Mouse (Mus musculus) midbrain, embryonic 11.5 days (tissue): Measurements from ENCODE around the gene Hoxb5. TPM values are rescaled to one million over a fixed set of nuclear protein-coding genes. Genes with fewer than 3 reads are reported as not detected.

Source experiments
- ATAC-seq: fragments of 200-750 bp; cut with Nextera tagmentation; 2 replicates; pipeline ENCODE4 v1.8.0; 2017; ENCODE audit warnings: moderate TSS enrichment, moderate library complexity; ENCODE audit not compliant: low FRiP score
- DNase-seq: peaks from one replicate; pipeline ENCODE4 v3.0.0; 2015; ENCODE audit warnings: low spot score; ENCODE audit errors: missing footprints
- H3K27ac ChIP-seq: fragments of 300-500 bp; sonication (generic); 2 replicates; pipeline ENCODE4 v1.5.1; 2014; ENCODE audit warnings: low read depth, low read length
- H3K27me3 ChIP-seq: fragments of 300-500 bp; sonication (generic); 2 replicates; pipeline ENCODE4 v1.6.1; 2014; ENCODE audit warnings: mild to moderate bottlenecking, low read length, moderate library complexity, mixed read lengths; ENCODE audit not compliant: control insufficient read depth, insufficient read depth
- H3K36me3 ChIP-seq: fragments of 300-500 bp; sonication (generic); 2 replicates; pipeline ENCODE4 v1.6.1; 2014; ENCODE audit warnings: mild to moderate bottlenecking, low read length, moderate library complexity, mixed read lengths; ENCODE audit not compliant: control insufficient read depth, insufficient read depth
- H3K4me1 ChIP-seq: fragments of 300-500 bp; sonication (generic); 2 replicates; pipeline ENCODE4 v1.6.1; 2014; ENCODE audit warnings: low read length; ENCODE audit not compliant: control insufficient read depth, insufficient read depth
- H3K4me2 ChIP-seq: fragments of 300-500 bp; sonication (generic); 2 replicates; pipeline ENCODE4 v1.6.1; 2014; ENCODE audit warnings: mild to moderate bottlenecking, moderate library complexity
- H3K4me3 ChIP-seq: fragments of 300-500 bp; sonication (generic); 2 replicates; pipeline ENCODE4 v1.5.1; 2014; ENCODE audit warnings: low read depth, low read length
- H3K9ac ChIP-seq: fragments of 300-500 bp; sonication (generic); 2 replicates; pipeline ENCODE4 v1.6.1; 2014; ENCODE audit warnings: low read length
- H3K9me3 ChIP-seq: fragments of 300-500 bp; sonication (generic); 2 replicates; pipeline ENCODE4 v1.6.1; 2016; ENCODE audit warnings: low read length; ENCODE audit not compliant: control insufficient read depth
- WGBS: fragments of 180-500 bp; shearing (Covaris S2); extraction: QIAGEN DNeasy Blood & Tissue Kit; methylation state at CpG from one replicate; pipeline ENCODE4 v1.1.7; 2014; 5-methylcytosine and 5-hydroxymethylcytosine counted together
- polyA plus RNA-seq: library from polyadenylated mRNA; unstranded; fragments of >200 nt; fragmentation: Nextera tagmentation; extraction: Ambion mirVana; gene quantifications from 2 replicates; pipeline ENCODE4 v1.2.1, GENCODE M21; 2014

Hoxb5 gene
- polyA plus RNA-seq, 1 experiment from 2014 or later, result not detected

DNA sequence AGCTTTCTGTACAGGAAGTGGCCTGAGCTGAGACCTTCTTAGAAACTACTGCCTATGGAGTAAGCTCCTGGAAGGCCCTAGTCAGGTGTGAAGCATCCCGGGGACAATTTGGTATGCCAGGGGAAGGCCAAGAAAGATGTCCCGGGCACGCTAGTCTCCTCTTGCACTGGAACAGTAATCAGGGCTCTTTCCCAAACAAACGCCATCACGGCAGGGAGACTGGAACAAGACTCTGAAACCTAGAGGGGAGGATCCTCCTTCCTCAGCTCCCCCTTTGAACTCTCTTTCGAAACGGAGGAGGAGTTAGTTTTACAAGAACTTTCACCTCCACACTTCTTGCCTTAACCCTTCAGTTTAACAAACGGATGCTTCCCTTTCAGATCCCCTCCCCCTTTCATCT lies 29.0 kb downstream of the Hoxb5 start:
- Histone ChIP-seq H3K4me3 (no peak overlapping the region), H3K4me1 (no peaks in the 10 kb centered on the region), H3K36me3 (no peaks in the 10 kb centered on the region), H3K9ac (no peak overlapping the region), H3K9me3 (no peaks in the 10 kb centered on the region), H3K27me3 (peaks cover 100% of the 10 kb centered on the region), H3K27ac (no peak overlapping the region), H3K4me2 (no peak overlapping the region)
- DNase-seq, result no peak
- no peak for ATAC-seq
- under 1% methylated on average over 8 of the region's 8 CpGs for WGBS

DNA sequence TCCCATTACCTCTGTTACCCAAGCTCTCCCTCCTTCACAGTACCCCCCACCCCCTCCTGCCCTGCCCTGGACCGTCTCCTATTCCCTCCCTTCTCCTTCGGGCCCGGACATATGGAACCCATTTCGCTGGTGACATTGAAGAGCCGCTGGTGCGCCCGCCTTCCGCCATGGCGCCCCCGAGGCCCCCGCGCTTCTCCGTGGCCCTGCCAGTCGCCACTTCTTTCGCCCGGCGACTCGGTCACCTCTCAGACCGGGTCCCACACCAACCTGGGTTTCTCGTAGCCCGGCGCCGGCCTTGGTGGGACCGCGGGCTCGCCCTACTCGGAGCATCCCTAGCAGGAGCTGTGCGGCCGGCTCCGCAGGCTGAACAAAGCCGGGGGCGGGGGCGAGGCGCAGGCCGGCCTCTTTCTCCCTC lies 29.5 kb downstream of the Hoxb5 start:
- Histone ChIP-seq H3K27ac (no peak overlapping the region), H3K9ac (no peak overlapping the region), H3K4me1 (no peaks in the 10 kb centered on the region)

DNA sequence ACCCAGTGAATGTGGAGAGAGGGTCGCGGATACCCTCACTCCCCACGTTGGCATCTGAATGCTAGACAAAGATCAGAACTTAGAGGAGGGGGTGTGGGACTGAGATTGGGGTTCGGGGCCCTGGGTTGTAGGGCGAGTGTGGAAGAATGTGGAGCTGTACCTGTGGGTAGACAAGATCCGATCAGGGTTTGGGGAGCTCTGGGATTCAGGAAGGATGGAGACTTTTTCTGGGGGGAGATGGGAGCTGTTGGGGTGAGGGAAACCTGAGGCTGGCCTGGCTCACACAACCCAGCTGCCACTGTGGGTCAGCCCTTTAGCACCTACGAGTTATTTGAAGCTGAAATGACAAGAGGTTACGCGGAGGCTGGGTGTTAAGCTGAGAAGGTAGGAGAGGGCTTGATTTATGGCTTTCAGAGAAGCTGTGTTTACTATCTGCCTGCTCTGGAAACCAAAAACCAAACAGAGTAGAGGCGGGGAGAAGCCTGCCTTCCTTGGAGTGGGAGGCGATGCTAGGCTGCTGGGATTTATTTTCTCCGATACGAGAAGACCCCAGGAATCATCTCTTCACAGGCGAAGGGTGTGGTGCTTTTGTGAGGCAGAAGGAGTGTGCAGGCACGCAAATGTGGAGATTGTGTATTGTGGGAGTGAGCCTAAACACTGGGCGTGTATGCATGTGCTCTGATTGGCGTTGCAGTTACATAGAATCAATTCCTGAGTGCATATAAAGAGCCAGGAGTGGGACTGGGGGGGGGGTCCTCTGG lies 30.3 kb downstream of the Hoxb5 start:
- Histone ChIP-seq H3K9ac (no peak overlapping the region), H3K9me3 (no peaks in the 10 kb centered on the region), H3K27ac (no peak overlapping the region), H3K36me3 (no peaks in the 10 kb centered on the region), H3K27me3 (peaks cover 100% of the 10 kb centered on the region), H3K4me2 (no peak overlapping the region), H3K4me3 (no peak overlapping the region), H3K4me1 (no peaks in the 10 kb centered on the region)
- 2% methylated on average over 17 of the region's 17 CpGs for WGBS
- ATAC-seq (no peak), DNase-seq (no peak)

More for the DNA sequence above, 29.5 kb downstream of the Hoxb5 start:
- Histone ChIP-seq H3K27me3 (peaks cover 100% of the 10 kb centered on the region), H3K4me3 (no peak overlapping the region), H3K36me3 (no peaks in the 10 kb centered on the region), H3K9me3 (no peaks in the 10 kb centered on the region), H3K4me2 (no peak overlapping the region)
- no peak for ATAC-seq
- whole genome bisulfite sequencing, result under 1% methylated on average over 31 of the region's 35 CpGs
- no peak for DNase-seq

DNA sequence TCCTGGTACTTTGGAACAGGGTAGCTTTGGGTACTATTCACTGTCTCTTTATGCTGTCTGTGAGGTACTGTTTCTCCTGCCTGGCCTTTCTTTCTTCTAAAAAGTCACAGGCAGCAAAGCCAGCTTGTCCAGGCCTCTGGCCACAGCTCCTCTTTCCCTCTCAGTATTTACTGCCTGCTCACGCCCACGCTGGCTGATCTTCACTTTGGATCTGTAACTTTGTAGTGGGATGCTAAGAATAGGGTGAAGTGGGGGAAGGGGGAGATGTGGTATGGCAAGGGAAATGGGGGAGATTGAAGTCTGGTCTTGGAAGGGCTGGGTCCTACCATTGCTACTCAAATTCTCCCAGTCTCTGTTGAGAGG lies 30.8 kb downstream of the Hoxb5 start:
- peaks cover 100% of the 10 kb centered on the region for H3K27me3 ChIP-seq
- H3K9me3 ChIP-seq, result no peaks in the 10 kb centered on the region
- 0% methylated on average over 2 of the region's 2 CpGs for WGBS
- DNase-seq, result no peak
- H3K9ac ChIP-seq, result no peak overlapping the region
- H3K4me3 ChIP-seq, result no peak overlapping the region
- no peaks in the 10 kb centered on the region for H3K4me1 ChIP-seq
- H3K4me2 ChIP-seq, result no peak overlapping the region
- H3K36me3 ChIP-seq, result no peaks in the 10 kb centered on the region
- no peak overlapping the region for H3K27ac ChIP-seq
- ATAC-seq, result no peak

DNA sequence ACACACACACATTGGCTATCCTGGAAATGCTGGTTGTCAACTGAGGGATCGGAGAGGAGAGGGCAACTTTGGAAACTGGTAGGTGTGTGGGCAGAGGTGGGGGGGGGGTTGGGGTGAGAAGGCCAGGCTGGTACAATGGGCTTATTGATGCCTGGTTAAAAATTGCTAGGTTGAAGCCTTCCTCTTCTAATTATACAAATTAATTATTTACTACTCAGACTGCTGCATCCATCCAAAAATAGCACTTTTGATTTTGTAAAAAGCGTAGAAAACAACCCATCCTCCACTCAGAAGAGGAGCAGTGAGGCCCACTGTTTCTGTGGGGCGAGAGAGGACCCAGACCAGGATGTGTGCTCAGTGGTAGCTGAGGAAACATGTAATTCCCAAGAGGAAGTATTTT lies 31.9 kb downstream of the Hoxb5 start:
- Histone ChIP-seq H3K9me3 (no peaks in the 10 kb centered on the region), H3K4me3 (no peak overlapping the region), H3K4me1 (no peaks in the 10 kb centered on the region)

DNA sequence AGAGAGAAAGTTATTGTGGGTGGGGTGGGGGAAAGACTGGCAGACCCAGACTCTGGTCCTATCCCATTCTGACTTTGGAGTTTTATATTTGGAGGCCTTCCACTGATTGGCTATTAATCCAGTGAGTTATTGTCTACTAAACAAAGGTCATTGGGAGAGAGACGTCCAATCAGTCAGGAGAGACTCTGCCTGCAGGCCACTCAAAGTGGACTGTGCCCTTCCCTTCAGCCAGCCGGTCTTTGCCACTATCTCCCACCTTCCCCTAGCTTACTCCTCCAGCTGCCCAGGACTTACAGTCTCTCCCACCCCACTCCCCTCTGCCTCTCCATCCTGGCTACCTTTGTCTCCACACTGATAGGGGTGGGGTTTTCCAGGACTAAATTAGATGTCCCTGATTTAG lies 33.5 kb downstream of the Hoxb5 start:
- no peak overlapping the region for H3K4me3 ChIP-seq
- 0% methylated on average over 2 of the region's 2 CpGs for WGBS
- ATAC-seq (no peak), DNase-seq (no peak)
- H3K9me3 ChIP-seq, result no peaks in the 10 kb centered on the region
- H3K4me2 ChIP-seq, result no peak overlapping the region
- H3K4me1 ChIP-seq, result no peaks in the 10 kb centered on the region
- no peak overlapping the region for H3K9ac ChIP-seq
- peaks cover 100% of the 10 kb centered on the region for H3K27me3 ChIP-seq
- no peaks in the 10 kb centered on the region for H3K36me3 ChIP-seq
- H3K27ac ChIP-seq, result no peak overlapping the region

More for the DNA sequence above, 31.9 kb downstream of the Hoxb5 start:
- Histone ChIP-seq H3K27ac (no peak overlapping the region), H3K9ac (no peak overlapping the region), H3K27me3 (peaks cover 100% of the 10 kb centered on the region), H3K4me2 (no peak overlapping the region), H3K36me3 (no peaks in the 10 kb centered on the region)
- DNase-seq, result no peak
- no peak for ATAC-seq
- WGBS, result 32% methylated on average over 3 of the region's 3 CpGs

DNA sequence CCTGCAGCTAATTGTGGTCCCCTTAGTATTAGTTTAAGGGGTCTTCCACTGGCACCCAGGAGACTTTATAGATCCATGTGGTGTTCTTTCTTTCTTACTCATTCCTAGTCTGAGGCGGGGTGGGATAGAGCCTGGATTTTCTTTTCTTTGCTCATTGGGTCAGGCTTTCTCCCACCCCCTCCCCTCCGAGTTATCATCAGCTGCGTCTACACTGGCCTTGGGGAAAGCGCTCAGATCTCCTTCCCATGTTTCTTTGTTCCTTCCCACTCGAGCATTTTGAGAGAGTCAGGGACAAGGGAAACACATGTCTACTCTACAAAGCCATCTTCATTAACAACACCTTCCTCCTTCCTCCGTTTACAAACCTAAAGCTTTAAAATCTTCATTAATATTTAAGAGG lies 33.9 kb downstream of the Hoxb5 start:
- H3K36me3 ChIP-seq, result no peaks in the 10 kb centered on the region
- H3K4me3 ChIP-seq, result no peak overlapping the region
- no peaks in the 10 kb centered on the region for H3K4me1 ChIP-seq
- no peak overlapping the region for H3K4me2 ChIP-seq
- no peak overlapping the region for H3K27ac ChIP-seq
- ATAC-seq (no peak), DNase-seq (no peak)
- H3K9ac ChIP-seq, result no peak overlapping the region
- WGBS, result under 1% methylated on average over 6 of the region's 6 CpGs
- H3K27me3 ChIP-seq, result peaks cover 100% of the 10 kb centered on the region
- H3K9me3 ChIP-seq, result no peaks in the 10 kb centered on the region

DNA sequence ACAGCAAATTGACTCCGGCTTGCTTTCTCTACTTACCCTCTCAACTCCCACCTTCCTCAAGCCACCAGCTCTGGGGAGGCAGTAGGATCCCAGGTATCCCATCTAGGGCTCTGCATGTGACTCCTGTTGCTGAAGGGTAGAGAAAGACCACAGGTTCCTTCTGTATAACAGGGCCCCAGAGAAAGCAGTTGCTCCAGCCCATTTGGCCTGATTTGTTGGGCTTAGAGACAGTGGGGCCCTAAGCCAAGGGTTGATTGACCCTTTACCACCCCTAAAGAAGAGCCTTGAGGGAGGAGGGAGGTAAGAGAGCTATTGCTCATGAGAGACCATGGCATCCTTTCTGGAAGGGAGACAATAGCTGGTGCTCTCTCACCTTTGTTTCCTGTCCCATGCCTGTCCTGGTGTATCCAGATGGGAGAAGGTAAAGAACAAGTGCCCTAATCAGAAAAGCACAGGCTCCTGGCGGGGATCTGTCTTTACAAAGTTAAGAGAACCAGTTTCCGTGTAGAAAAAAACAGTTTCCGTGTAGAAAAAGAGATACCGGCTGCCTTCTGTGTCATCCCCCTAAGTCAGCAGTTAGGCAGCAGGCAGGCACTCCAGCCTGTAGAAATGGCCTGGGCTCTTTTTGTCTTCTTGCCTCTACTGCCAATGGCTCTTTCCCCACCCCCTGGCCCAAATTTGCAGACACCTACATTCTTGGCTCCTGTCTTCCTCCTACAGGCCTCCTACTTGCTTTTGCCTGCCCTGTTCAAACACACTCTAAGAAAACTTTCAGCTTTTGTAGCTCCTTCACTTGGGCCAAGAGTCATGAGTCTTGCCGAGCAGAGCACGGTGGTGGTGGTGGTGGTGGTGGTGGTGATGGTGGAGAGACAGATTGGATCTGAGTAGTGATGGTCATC lies 36.1 kb downstream of the Hoxb5 start:
- Histone ChIP-seq H3K9me3 (no peaks in the 10 kb centered on the region), H3K27me3 (peaks cover 100% of the 10 kb centered on the region), H3K4me1 (no peaks in the 10 kb centered on the region), H3K27ac (no peak overlapping the region), H3K9ac (no peak overlapping the region), H3K4me3 (no peak overlapping the region), H3K36me3 (no peaks in the 10 kb centered on the region), H3K4me2 (no peak overlapping the region)
- WGBS, result 13% methylated on average over 7 of the region's 7 CpGs
- DNase-seq, result no peak
- ATAC-seq, result no peak

DNA sequence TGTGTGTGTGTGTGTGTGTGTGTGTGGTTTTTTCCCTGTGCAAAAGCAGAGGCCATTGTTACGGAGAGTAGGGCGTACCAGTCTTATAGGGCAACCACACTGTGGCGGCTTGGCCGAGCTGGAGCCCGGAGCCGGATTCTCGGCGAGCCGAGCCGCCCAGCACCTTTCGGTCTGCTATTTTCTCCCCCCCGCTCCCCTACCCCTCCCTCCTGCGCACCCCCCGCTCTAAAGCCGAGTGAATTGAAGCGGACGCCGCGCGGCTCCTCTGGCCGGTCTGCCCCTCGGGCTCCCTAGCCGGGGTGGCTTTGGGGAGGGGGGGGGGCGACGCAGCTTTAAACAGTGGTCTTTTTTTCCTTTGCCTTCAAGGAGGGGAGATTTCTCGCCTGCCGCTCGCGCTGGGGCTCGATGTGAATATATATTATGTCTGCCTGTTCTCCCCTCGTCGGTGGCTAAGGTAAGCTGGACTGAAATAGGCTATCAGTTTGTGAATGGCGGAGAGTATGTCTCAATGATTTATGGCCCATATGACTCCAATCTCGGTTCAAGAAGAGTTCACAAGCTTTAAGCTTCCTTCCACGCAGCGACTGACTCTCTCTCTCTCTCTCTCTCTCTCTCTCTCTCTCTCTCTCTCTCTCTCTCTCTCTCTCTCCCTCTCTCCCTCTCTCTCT lies 37.7 kb downstream of the Hoxb5 start:
- Histone ChIP-seq H3K9ac (no peak overlapping the region), H3K9me3 (no peaks in the 10 kb centered on the region), H3K4me3 (no peak overlapping the region), H3K4me2 (no peak overlapping the region), H3K27me3 (peaks cover 100% of the 10 kb centered on the region), H3K36me3 (no peaks in the 10 kb centered on the region), H3K27ac (no peak overlapping the region), H3K4me1 (no peaks in the 10 kb centered on the region)
- ATAC-seq (no peak), DNase-seq (no peak)
- under 1% methylated on average over 32 of the region's 36 CpGs for WGBS
